In the genomic region with DNA sequence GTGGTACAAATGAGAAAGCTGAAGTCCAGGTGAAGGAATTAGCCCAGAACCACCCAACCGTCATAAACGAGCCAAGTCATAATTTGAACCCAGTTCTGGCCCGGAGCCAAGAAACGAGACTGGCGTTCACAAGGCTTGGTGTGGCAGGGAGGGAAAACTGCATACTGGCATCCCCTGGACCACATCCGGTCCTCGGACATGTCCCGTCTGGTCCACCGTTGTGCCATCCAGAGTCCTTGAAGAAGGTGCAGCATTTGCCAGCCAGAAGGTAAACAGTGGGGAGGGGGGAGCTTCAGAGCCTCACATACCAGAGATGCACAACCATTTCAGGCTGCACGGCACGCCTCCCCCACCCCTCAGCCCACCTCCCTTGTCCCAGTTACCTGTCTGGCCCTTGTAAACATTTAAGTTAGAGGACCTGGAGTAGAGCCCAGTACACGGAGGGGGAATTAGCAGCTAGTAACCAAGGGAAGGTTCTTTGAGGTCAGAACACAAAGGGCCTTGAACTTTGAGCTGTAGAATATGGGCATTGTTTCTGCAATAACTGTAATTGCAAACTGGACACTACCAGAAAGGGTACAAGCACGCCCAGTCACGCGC, we compare ENCODE assay signal across 16 mouse cellular contexts. TPM values are rescaled to one million over a fixed set of nuclear protein-coding genes. Genes with fewer than 3 reads are reported as not detected.
DNase-seq lines count a peak whose midpoint lies in the region; ATAC-seq and TF ChIP-seq lines count a peak whose summit lies in the region.
"Had no signal": no experiment of that assay in that cellular context is flagged by ENCODE, and none has a peak within 500 bp of the region (broad histone marks: within the 10 kb centered on the region; RNA-seq: fewer than 3 reads in every experiment).

No protein-coding gene starts in this region.

- no peaks in the 10 kb centered on the region for H3K9me3 ChIP-seq in kidney, embryonic 16.5 days (ENCODE audit: low read length)
- H3K9me3 ChIP-seq: heart, embryonic 10.5 days; liver, embryonic 15.5 days had no signal

- no peak overlapping the region for H3K9ac ChIP-seq in kidney, embryonic 16.5 days (replicated peaks; ENCODE audit: low read length)
- H3K9ac ChIP-seq: forebrain, postnatal 0 days; liver, embryonic 15.5 days had no signal

- no peak for TF ChIP-seq POLR2A in kidney, adult 2 months (IDR thresholded peaks at IDR 0.05; ENCODE audit: low read depth, low read length)

- no peak overlapping the region for H3K4me3 ChIP-seq in kidney, adult 2 months (ENCODE audit: insufficient read depth, low read depth, low read length)
- H3K4me3 ChIP-seq in kidney, embryonic 16.5 days (ENCODE audit: low read length): no peak overlapping the region
- H3K4me3 ChIP-seq: erythroblast, embryonic 14.5 days; heart, embryonic 10.5 days; liver, embryonic 15.5 days had no signal

- DNase-seq in adrenal gland, postnatal 14 days: peak; percentile 12
- DNase-seq in adrenal gland, adult 18-20 months (ENCODE audit: low spot score in 2 of 2): no peak
- DNase-seq in kidney, adult 2 months: peak; percentile 67
- DNase-seq in kidney, adult 8-10 months: peak; percentile 40 to 48
- peak; percentile 48 for DNase-seq in lung, postnatal 25 days (ENCODE audit: low spot score)
- DNase-seq in adipocyte (ENCODE audit: low spot score): no peak
- no peak for DNase-seq in layer of hippocampus, adult 8-10 months (ENCODE audit: low spot score in 2 of 2)
- DNase-seq: cerebellum, adult 11 months; embryo, embryonic 11 days; forebrain, postnatal 0 days; gastrocnemius, postnatal 36 days had no signal

- H3K27me3 ChIP-seq in kidney, adult 2 months (replicated peaks; ENCODE audit: control insufficient read depth, insufficient read depth, low read length): no peaks in the 10 kb centered on the region
- H3K27me3 ChIP-seq in kidney, embryonic 16.5 days (ENCODE audit: insufficient read depth, low read length): no peaks in the 10 kb centered on the region
- H3K27me3 ChIP-seq: liver, embryonic 15.5 days had no signal

- no peaks in the 10 kb centered on the region for H3K36me3 ChIP-seq in kidney, adult 2 months (ENCODE audit: control insufficient read depth, insufficient read depth, low read length)
- H3K36me3 ChIP-seq in kidney, embryonic 16.5 days (ENCODE audit: insufficient read depth, low read length): no peaks in the 10 kb centered on the region
- H3K36me3 ChIP-seq: heart, embryonic 10.5 days; liver, embryonic 15.5 days had no signal

- WGBS in kidney, adult 2 months: 40% methylated on average over 15 of the region's 15 CpGs
- 68% methylated on average over 15 of the region's 15 CpGs for WGBS in kidney, embryonic 16.5 days

- no peak overlapping the region for H3K4me2 ChIP-seq in kidney, embryonic 16.5 days (replicated peaks; ENCODE audit: low read depth, low read length)
- H3K4me2 ChIP-seq: liver, embryonic 15.5 days had no signal

- TF ChIP-seq CTCF in kidney, adult 2 months (conservative IDR thresholded peaks at IDR 0.05; ENCODE audit: insufficient read depth, insufficient read length, low read depth, low read length): no peak

- no peak for ATAC-seq in kidney, embryonic 16.5 days (ENCODE audit: low FRiP score, low TSS enrichment)
- ATAC-seq: forebrain, postnatal 0 days; hindbrain, embryonic 16.5 days had no signal

- H3K4me1 ChIP-seq in kidney, adult 2 months (ENCODE audit: control insufficient read depth, insufficient read depth, low read length): peaks cover 7% of the 10 kb centered on the region; the same call in 1 of the 2 replicates
- H3K4me1 ChIP-seq in kidney, embryonic 16.5 days (ENCODE audit: insufficient read depth, low read length): peaks cover 29% of the 10 kb centered on the region

- no peak overlapping the region for H3K27ac ChIP-seq in kidney, adult 2 months (ENCODE audit: insufficient read depth, low read depth, low read length)
- H3K27ac ChIP-seq in kidney, embryonic 16.5 days (ENCODE audit: low read length): no peak overlapping the region
- H3K27ac ChIP-seq: heart, embryonic 10.5 days; liver, embryonic 15.5 days had no signal

RNA-seq across cellular contexts. Expression of gene Vegfa, which starts 27.2 kb away (rescaled TPM):
- 422 and 438 TPM in 2 replicates for total RNA-seq in adrenal gland, postnatal 14 days (2021)
- total RNA-seq in adrenal gland, adult 18-20 months (2021): 100 to 1,000 TPM; 416 to 698 TPM
- polyA plus RNA-seq in kidney, adult 2 months (2012; rRNA removed): 336 and 398 TPM in 2 replicates
- 5.7 and 5.9 TPM in 2 replicates for polyA plus RNA-seq in kidney, embryonic 16.5 days (2015; fragmentation: Nextera tagmentation; extraction: Ambion mirVana)
- total RNA-seq in layer of hippocampus, adult 8-10 months (2022): 100 to 1,000 TPM in 1 of 4 experiments, 10 to 100 TPM in 3; 63.6 to 104 (median 78.2) TPM

RNA-seq across cellular contexts. Expression of gene Mrps18a, which starts 51.5 kb away (rescaled TPM):
- 107 and 111 TPM in 2 replicates for total RNA-seq in adrenal gland, postnatal 14 days (2021)
- total RNA-seq in adrenal gland, adult 18-20 months (2021): 100 to 1,000 TPM in 1 of 2 experiments, 10 to 100 TPM in 1; 99.5 to 100 TPM
- polyA plus RNA-seq in kidney, adult 2 months (2012; rRNA removed): 94.6 and 120 TPM in 2 replicates
- polyA plus RNA-seq in kidney, embryonic 16.5 days (2015; fragmentation: Nextera tagmentation; extraction: Ambion mirVana): 159 and 162 TPM in 2 replicates
- total RNA-seq in layer of hippocampus, adult 8-10 months (2022): 10 to 100 TPM; 87.2 to 94.3 (median 90.5) TPM

Comparison
In these comparisons a context has a peak if more than half of its experiments do, and no peak if none do; other contexts are left out.
1. DNase-seq: peak in adrenal gland, postnatal 14 days (single experiment), kidney, adult 2 months (single experiment), kidney, adult 8-10 months (2 of 2) and lung, postnatal 25 days (single experiment); none in adrenal gland, adult 18-20 months (0 of 2), adipocyte (single experiment) and layer of hippocampus, adult 8-10 months (0 of 2).